Mouse (Mus musculus) lung, postnatal 0 days (tissue): ENCODE measurements around the gene Dusp5.

Experiments used
- CTCF ChIP-seq: IDR thresholded peaks from 2 replicates; pipeline ENCODE4 v1.5.1; 2016; ENCODE audit warnings: antibody characterized with exemption, mild to moderate bottlenecking
- EP300 ChIP-seq: IDR thresholded peaks from 2 replicates; pipeline ENCODE4 v1.6.1; 2016; ENCODE audit warnings: antibody characterized with exemption, mild to moderate bottlenecking, control low read depth

DNA sequence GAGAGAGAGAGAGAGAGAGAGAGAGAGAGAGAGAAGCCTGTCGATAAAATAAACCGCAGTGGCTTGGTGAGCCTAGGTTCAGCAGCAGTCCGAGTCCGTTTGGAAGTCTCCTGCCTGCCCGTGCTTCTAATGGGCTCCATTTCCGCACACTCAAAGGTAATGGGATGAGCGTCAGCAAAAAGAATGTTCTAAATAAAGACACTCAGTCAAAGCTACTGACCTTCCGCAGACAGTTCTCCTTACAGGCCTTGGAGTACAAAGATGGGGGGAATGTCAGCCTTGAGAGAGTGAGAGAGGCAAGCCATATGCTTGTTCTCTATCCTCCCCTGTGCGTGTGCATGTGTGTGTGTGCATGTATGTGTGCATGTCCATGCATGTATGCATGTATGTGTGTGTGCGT is 23.2 kb upstream of the Dusp5 start:
- no peak for TF ChIP-seq EP300
- TF ChIP-seq CTCF, result no peak
